Mouse (Mus musculus) ES-Bruce4 (cell line): ENCODE measurements around the gene Mr1.

ENCODE experiments used
- CTCF ChIP-seq: IDR thresholded peaks from one replicate; pipeline ENCODE4 v1.8.1; 2011; ENCODE audit warnings: low read depth, low read length
- EP300 ChIP-seq: IDR thresholded peaks from 2 replicates; pipeline ENCODE4 v1.6.1; 2011; ENCODE audit warnings: low read depth, low read length; ENCODE audit not compliant: insufficient read depth
- POLR2A ChIP-seq: IDR thresholded peaks from one replicate; pipeline ENCODE4 v1.8.1; 2011; ENCODE audit warnings: low read length; ENCODE audit not compliant: insufficient read depth

DNA sequence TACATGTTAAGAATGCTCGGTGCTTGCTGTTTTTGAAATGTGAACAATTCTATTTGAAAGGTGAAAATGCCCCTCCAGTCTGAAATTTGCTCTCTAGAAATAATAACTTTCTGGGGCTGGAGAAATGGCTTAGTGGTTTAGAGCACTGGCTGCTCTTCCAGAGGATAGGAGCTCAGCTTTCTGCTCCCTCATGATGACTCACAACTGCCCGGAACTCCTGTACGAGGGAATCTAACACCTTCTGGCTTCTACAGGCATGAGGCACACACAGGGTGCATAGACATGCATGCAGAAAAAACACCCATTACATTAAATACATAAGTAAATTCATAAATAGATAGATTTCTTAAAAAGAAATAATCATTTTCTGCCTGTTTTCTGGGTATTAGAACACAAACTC lies 37.6 kb upstream of the Mr1 start:
- no peak for TF ChIP-seq POLR2A
- no peak for TF ChIP-seq CTCF
- TF ChIP-seq EP300 = no peak
